ENCODE assay signal across 25 mouse cellular contexts in genomic region chr1:107345979-107346378, GRCm38 (mm10). TPM values are rescaled to one million over a fixed set of nuclear protein-coding genes. Genes with fewer than 3 reads are reported as not detected.
DNase-seq lines count a peak whose midpoint lies in the region; ATAC-seq and TF ChIP-seq lines count a peak whose summit lies in the region.
"Had no signal": no experiment of that assay in that cellular context is flagged by ENCODE, and none has a peak within 500 bp of the region (broad histone marks: within the 10 kb centered on the region; RNA-seq: fewer than 3 reads in every experiment).

No protein-coding gene starts in this region.

- H3K27me3 ChIP-seq in testis, adult 2 months (ENCODE audit: control insufficient read depth, insufficient read depth, low read length): no peaks in the 10 kb centered on the region
- no peaks in the 10 kb centered on the region for H3K27me3 ChIP-seq in megakaryocyte, embryonic 14.5 days (replicated peaks)
- H3K27me3 ChIP-seq: embryonic facial prominence, embryonic 13.5 days; limb, embryonic 13.5 days; liver, embryonic 15.5 days; midbrain, embryonic 13.5 days; stomach, embryonic 15.5 days had no signal

- no peaks in the 10 kb centered on the region for H3K9me3 ChIP-seq in megakaryocyte, embryonic 14.5 days
- H3K9me3 ChIP-seq: embryonic facial prominence, embryonic 13.5 days; limb, embryonic 13.5 days; liver, embryonic 15.5 days; midbrain, embryonic 13.5 days; stomach, embryonic 15.5 days had no signal

- H3K36me3 ChIP-seq in testis, adult 2 months (ENCODE audit: control insufficient read depth, insufficient read depth, low read length): no peaks in the 10 kb centered on the region
- no peaks in the 10 kb centered on the region for H3K36me3 ChIP-seq in megakaryocyte, embryonic 14.5 days (replicated peaks; ENCODE audit: low read length)
- H3K36me3 ChIP-seq: embryonic facial prominence, embryonic 13.5 days; limb, embryonic 13.5 days; liver, embryonic 15.5 days; midbrain, embryonic 13.5 days; stomach, embryonic 15.5 days had no signal

- TF ChIP-seq CTCF in testis, adult 2 months (IDR thresholded peaks at IDR 0.05; ENCODE audit: control insufficient read depth, insufficient read depth, insufficient replicate concordance, low read depth, low read length): peak; percentile 24; the same call in 1 of the 2 replicates

- H3K4me3 ChIP-seq in testis, adult 2 months (ENCODE audit: control insufficient read depth, low read depth, low read length): no peak overlapping the region
- peak overlapping the region; percentile 3 for H3K4me3 ChIP-seq in megakaryocyte, embryonic 14.5 days (replicated peaks)
- H3K4me3 ChIP-seq: embryonic facial prominence, embryonic 13.5 days; layer of hippocampus, adult 2 months; limb, embryonic 13.5 days; liver, embryonic 15.5 days; midbrain, embryonic 13.5 days; stomach, embryonic 15.5 days had no signal

- TF ChIP-seq POLR2A in testis, adult 2 months (IDR thresholded peaks at IDR 0.05; ENCODE audit: control insufficient read depth, low read depth, low read length): no peak

- DNase-seq in frontal cortex, postnatal 10 days (ENCODE audit: low spot score in 2 of 2): no peak
- no peak for DNase-seq in testis, postnatal 14 days (ENCODE audit: low spot score)
- DNase-seq in right cerebral cortex, postnatal 36 days (ENCODE audit: low spot score in 2 of 2): no peak
- no peak for DNase-seq in lung, postnatal 10 days
- DNase-seq: adrenal gland, adult 8-10 months; B cell, adult 2 months; cerebellum, adult 18-20 months; gastrocnemius, postnatal 10 days; right cerebral cortex, adult 18-20 months; spleen, adult 18-20 months; thymus, postnatal 14 days had no signal

- ATAC-seq in frontal cortex, adult (ENCODE audit: low TSS enrichment): peak; percentile 34; the same call in 1 of the 2 replicates
- ATAC-seq: intestine, embryonic 16.5 days; midbrain, embryonic 13.5 days had no signal

- H3K27ac ChIP-seq in testis, adult 2 months (ENCODE audit: control insufficient read depth, insufficient read depth, low read depth, low read length): no peak overlapping the region
- H3K27ac ChIP-seq: embryonic facial prominence, embryonic 13.5 days; hindbrain, embryonic 14.5 days; layer of hippocampus, adult 2 months; limb, embryonic 13.5 days; liver, embryonic 15.5 days; midbrain, embryonic 13.5 days; stomach, embryonic 15.5 days had no signal

- no peaks in the 10 kb centered on the region for H3K4me1 ChIP-seq in testis, adult 2 months (ENCODE audit: control insufficient read depth, insufficient read depth, low read length)
- peaks cover 11% of the 10 kb centered on the region for H3K4me1 ChIP-seq in megakaryocyte, embryonic 14.5 days
- H3K4me1 ChIP-seq: embryonic facial prominence, embryonic 13.5 days; limb, embryonic 13.5 days; liver, embryonic 15.5 days; midbrain, embryonic 13.5 days; stomach, embryonic 15.5 days had no signal

RNA-seq across cellular contexts. Expression of gene Serpinb11, which starts 15.0 kb away (rescaled TPM):
- not detected in 2 replicates for polyA plus RNA-seq in testis, adult 2 months (2012; rRNA removed)
- not detected in 2 replicates for polyA plus RNA-seq in megakaryocyte, embryonic 14.5 days (2012; ENCODE audit: insufficient read depth, low replicate concordance)
- polyA plus RNA-seq: brain, embryonic 14.5 days; heart, postnatal 0 days; hindbrain, embryonic 14.5 days; intestine, embryonic 16.5 days; kidney, embryonic 16.5 days; limb, embryonic 13.5 days; liver, embryonic 15.5 days; midbrain, embryonic 13.5 days had no signal

RNA-seq across cellular contexts. Expression of gene Serpinb7, which starts 53.5 kb away (rescaled TPM):
- polyA plus RNA-seq in testis, adult 2 months (2012; rRNA removed): 0.07 and 0.09 TPM in 2 replicates
- not detected in 2 replicates for polyA plus RNA-seq in megakaryocyte, embryonic 14.5 days (2012; ENCODE audit: insufficient read depth, low replicate concordance)
- polyA plus RNA-seq: heart, postnatal 0 days; hindbrain, embryonic 14.5 days; midbrain, embryonic 13.5 days had no signal
